Mouse (Mus musculus) erythroblast, embryonic 14.5 days (primary cell): ENCODE measurements around the gene A730015C16Rik. TPM values are rescaled to one million over a fixed set of nuclear protein-coding genes. Genes with fewer than 3 reads are reported as not detected.

ENCODE experiments used
- H3K27me3 ChIP-seq: 2 replicates; pipeline ENCODE4 v1.6.1; 2012; ENCODE audit warnings: inconsistent platforms; ENCODE audit not compliant: control insufficient read depth
- H3K36me3 ChIP-seq: 2 replicates; pipeline ENCODE4 v1.6.1; 2012; ENCODE audit warnings: mild to moderate bottlenecking, inconsistent platforms; ENCODE audit not compliant: control insufficient read depth
- H3K4me1 ChIP-seq: 2 replicates; pipeline ENCODE4 v1.6.1; 2012; ENCODE audit warnings: inconsistent platforms; ENCODE audit not compliant: control insufficient read depth
- H3K4me3 ChIP-seq: replicated peaks from 2 replicates; pipeline ENCODE3; 2012; ENCODE audit warnings: moderate library complexity, mild to moderate bottlenecking, inconsistent platforms
- H3K9me3 ChIP-seq: 2 replicates; pipeline ENCODE4 v1.6.1; 2012; ENCODE audit warnings: low read length, inconsistent platforms, mixed read lengths; ENCODE audit not compliant: control insufficient read depth
- GATA1 ChIP-seq: IDR thresholded peaks from 2 replicates; pipeline ENCODE4 v1.6.1; 2012; ENCODE audit warnings: low read length, inconsistent platforms, mixed read lengths
- TAL1 ChIP-seq: IDR thresholded peaks from 3 replicates; pipeline ENCODE4 v1.6.1; 2012; ENCODE audit warnings: low read length, inconsistent platforms, mixed read lengths
- polyA plus RNA-seq: library from polyadenylated mRNA; stranded (reverse); fragments of >175 nt; gene quantifications from 2 replicates; pipeline ENCODE4 v1.2.3, GENCODE M21; 2012

The A730015C16Rik gene
- not detected in 2 replicates for polyA plus RNA-seq

DNA sequence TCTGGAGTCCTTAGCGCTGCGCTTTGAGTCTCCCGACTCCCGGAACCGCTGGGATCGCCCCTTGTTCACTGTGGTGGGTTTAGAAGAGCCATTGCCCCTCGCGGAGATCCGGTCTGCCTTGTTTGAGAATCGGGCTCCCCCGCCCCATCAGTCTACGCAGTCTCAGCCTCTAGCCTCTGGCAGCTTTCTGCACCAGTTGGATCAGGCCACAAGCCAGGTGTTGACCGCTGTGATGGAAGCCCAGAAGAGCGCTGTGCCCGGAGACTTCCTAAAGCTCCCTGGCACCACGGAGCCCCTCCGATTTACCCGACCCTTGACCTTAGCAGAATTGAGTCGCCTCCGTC, at the start of gene A730015C16Rik:
TSS of gene A730015C16Rik (minus strand) at position 115 of the 344 bp plus-strand sequence.
- TF ChIP-seq GATA1: no peak
- TF ChIP-seq TAL1: no peak
- H3K9me3 ChIP-seq: no peaks in the 10 kb centered on the region
- H3K4me1 ChIP-seq: peaks cover 28% of the 10 kb centered on the region
- peak within 1 kb of the TSS; percentile 89 for H3K4me3 ChIP-seq
- no peaks in the 10 kb centered on the region for H3K27me3 ChIP-seq
- peaks cover 12% of the 10 kb centered on the region for H3K36me3 ChIP-seq

DNA sequence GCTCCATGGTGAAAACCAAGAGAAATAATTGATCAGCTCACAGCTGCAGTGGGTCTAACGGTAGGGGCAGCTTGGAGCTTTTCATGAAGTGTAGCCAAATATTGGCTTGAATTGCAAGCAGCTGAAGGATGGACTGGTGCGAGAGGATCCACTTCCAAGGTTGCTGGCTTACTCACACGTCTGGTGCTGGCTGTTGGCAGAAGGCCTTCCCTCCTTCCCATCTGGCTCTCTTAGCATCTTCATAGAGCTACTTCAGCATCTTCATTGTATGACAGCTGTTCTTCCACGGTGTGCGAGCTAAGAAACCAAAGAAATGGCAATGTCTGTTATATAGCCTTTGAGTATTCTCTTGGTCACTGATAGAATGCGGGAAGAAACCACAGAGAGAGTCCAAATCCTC, 42.5 kb upstream of the A730015C16Rik start:
- TF ChIP-seq GATA1 (no peak), TAL1 (no peak)
- H3K4me1 ChIP-seq: no peaks in the 10 kb centered on the region
- no peak overlapping the region for H3K4me3 ChIP-seq
- no peaks in the 10 kb centered on the region for H3K36me3 ChIP-seq
- H3K9me3 ChIP-seq: no peaks in the 10 kb centered on the region
- H3K27me3 ChIP-seq: peaks cover 9% of the 10 kb centered on the region

GRCm38 (mm10) chr4:108887456-108887855, 39.0 kb upstream of the A730015C16Rik start:
- no peak overlapping the region for H3K4me3 ChIP-seq
- H3K36me3 ChIP-seq: no peaks in the 10 kb centered on the region
- peaks cover 7% of the 10 kb centered on the region for H3K27me3 ChIP-seq
- H3K4me1 ChIP-seq: no peaks in the 10 kb centered on the region
- no peaks in the 10 kb centered on the region for H3K9me3 ChIP-seq
- TF ChIP-seq TAL1 (no peak), GATA1 (no peak)

DNA sequence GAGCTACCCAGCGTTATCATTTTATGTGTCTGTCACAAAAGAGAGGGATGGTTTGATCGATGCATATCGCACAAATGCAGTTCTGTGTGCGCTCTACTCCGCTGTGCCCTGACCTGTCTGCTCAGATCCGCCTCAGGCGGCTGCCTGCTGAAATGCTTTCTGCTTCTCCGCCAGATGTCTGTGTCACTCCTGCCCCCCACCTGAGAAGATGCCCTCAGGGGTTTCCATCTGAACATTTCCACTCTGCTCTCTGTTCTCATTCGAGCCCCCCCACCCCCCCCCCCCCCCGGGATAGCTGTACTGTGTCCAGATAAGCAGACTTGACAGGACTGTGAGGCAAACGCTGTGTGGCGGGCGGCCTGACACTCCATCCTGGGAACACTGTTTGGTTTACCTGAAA, 35.4 kb upstream of the A730015C16Rik start:
- Histone ChIP-seq H3K4me1 (peaks cover 10% of the 10 kb centered on the region), H3K9me3 (no peaks in the 10 kb centered on the region), H3K36me3 (no peaks in the 10 kb centered on the region), H3K27me3 (peaks cover 27% of the 10 kb centered on the region), H3K4me3 (no peak overlapping the region)
- no peak for TF ChIP-seq TAL1
- TF ChIP-seq GATA1: no peak

DNA sequence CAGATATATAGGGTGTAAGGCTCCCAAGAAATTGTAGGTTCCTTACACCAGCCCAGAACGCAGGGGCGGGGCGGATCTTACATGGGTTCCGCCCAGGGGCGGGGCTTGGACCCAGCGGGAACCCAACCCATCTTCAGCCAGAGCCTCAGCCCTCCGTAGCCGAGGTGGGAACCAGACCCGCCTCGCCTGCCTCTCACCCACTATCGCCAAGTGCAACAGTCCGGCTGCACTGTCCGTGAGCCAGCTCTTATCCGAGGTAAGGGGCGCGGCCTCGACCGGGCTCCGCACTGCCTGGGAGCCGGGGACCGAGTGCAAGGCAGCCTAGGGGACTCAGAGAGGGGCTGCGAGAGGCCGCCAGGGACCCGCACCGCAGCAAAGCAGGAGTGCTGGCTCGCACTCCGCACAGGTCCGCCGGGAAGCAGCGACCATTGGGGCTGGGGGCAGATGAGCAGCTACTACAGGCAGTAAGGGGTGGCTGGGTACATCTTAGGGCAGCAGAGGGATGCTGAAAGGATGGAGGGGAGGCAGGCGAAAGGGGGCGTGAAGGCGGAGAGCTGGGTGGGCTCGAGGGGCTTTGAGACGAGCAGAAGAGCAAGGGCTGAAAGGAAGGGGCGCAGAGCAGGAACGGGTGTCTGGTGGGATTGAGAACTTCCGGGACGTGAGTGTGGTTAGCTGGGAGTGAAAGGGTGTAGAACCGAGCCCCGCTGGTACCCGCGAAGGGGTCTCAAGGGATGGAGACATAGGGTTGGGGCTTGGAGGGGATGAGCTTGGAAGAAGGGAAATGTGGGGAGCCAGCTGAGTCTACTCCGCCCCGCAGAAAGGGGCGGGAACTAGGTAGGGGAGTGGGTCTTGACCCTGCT, 30.8 kb upstream of the A730015C16Rik start, which contains the start of gene Rab3b:
TSS of gene Rab3b (plus strand) at position 101 of the 860 bp plus-strand sequence.
- no peaks in the 10 kb centered on the region for H3K9me3 ChIP-seq
- H3K4me3 ChIP-seq: peak within 1 kb of the TSS; percentile 54
- TF ChIP-seq TAL1: no peak
- H3K36me3 ChIP-seq: no peaks in the 10 kb centered on the region
- H3K27me3 ChIP-seq: peaks cover 44% of the 10 kb centered on the region
- H3K4me1 ChIP-seq: peaks cover 14% of the 10 kb centered on the region

- H3K36me3 ChIP-seq: no peaks in the 10 kb centered on the region
- no peaks in the 10 kb centered on the region for H3K9me3 ChIP-seq
- no peak overlapping the region for H3K4me3 ChIP-seq
- H3K4me1 ChIP-seq: peaks cover 14% of the 10 kb centered on the region
- peaks cover 39% of the 10 kb centered on the region for H3K27me3 ChIP-seq
- TF ChIP-seq TAL1: no peak
- no peak for TF ChIP-seq GATA1
Observed at GRCm38 (mm10) chr4:108877901-108878300, 29.5 kb upstream of the A730015C16Rik start.

GRCm38 (mm10) chr4:108873746-108874145, 25.3 kb upstream of the A730015C16Rik start:
- no peaks in the 10 kb centered on the region for H3K36me3 ChIP-seq
- no peaks in the 10 kb centered on the region for H3K9me3 ChIP-seq
- peaks cover 6% of the 10 kb centered on the region for H3K4me1 ChIP-seq
- no peak overlapping the region for H3K4me3 ChIP-seq
- TF ChIP-seq GATA1 (no peak), TAL1 (no peak)
- H3K27me3 ChIP-seq: peaks cover 16% of the 10 kb centered on the region

- no peaks in the 10 kb centered on the region for H3K9me3 ChIP-seq
- H3K27me3 ChIP-seq: no peaks in the 10 kb centered on the region
- no peak overlapping the region for H3K4me3 ChIP-seq
- H3K36me3 ChIP-seq: no peaks in the 10 kb centered on the region
- TF ChIP-seq TAL1: no peak
- TF ChIP-seq GATA1: no peak
- H3K4me1 ChIP-seq: peaks cover 17% of the 10 kb centered on the region
Observed at GRCm38 (mm10) chr4:108869730-108870374, 21.4 kb upstream of the A730015C16Rik start.

- peak; percentile 13; the same call in 1 of the 2 replicates for TF ChIP-seq GATA1
- no peak for TF ChIP-seq TAL1
- Histone ChIP-seq H3K9me3 (no peaks in the 10 kb centered on the region), H3K4me3 (peak overlapping the region; percentile 45), H3K27me3 (no peaks in the 10 kb centered on the region), H3K36me3 (no peaks in the 10 kb centered on the region), H3K4me1 (peaks cover 17% of the 10 kb centered on the region)
Observed at GRCm38 (mm10) chr4:108866806-108867205, 18.4 kb upstream of the A730015C16Rik start.
